In the genomic region with DNA sequence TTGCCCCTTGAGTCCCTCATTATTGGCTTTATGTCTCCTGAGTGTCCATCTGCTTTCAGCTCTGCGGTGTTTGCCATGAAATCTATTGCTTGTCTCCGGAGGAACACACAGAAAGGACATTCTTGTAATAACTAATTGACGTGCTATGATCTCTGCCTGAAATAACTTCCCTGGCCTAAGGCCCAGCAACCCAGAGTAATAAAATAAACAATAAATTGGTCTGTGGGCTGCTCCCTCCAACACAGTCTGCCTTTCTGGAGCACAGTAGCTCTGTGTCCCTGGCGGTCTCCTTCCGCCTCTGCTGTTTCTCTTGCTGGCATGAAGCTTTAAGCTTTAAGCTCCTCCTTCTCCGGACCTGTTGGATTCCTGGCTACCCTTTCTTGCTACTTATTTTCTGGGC, we compare ENCODE assay signal across 9 mouse cellular contexts. TPM values are rescaled to one million over a fixed set of nuclear protein-coding genes. Genes with fewer than 3 reads are reported as not detected.
A peak's percentile ranks its signal among the peaks of the same experiment; 100 is the strongest.
DNase-seq lines count a peak whose midpoint lies in the region; ATAC-seq lines count a peak whose summit lies in the region.
"Had no signal": no experiment of that assay in that cellular context is flagged by ENCODE, and none has a peak within 500 bp of the region (broad histone marks: within the 10 kb centered on the region; RNA-seq: fewer than 3 reads in every experiment).

No protein-coding gene starts in this region.

- no peak overlapping the region for H3K27ac ChIP-seq in neural tube, embryonic 13.5 days (replicated peaks)
- H3K27ac ChIP-seq in liver, embryonic 12.5 days, result no peak overlapping the region
- H3K27ac ChIP-seq: hindbrain, embryonic 14.5 days had no signal

- no peaks in the 10 kb centered on the region for H3K9me3 ChIP-seq in neural tube, embryonic 13.5 days
- H3K9me3 ChIP-seq in liver, embryonic 12.5 days (replicated peaks), result no peaks in the 10 kb centered on the region

- no peak for ATAC-seq in neural tube, embryonic 13.5 days (ENCODE audit: low read depth)
- no peak for ATAC-seq in liver, embryonic 12.5 days

- no peaks in the 10 kb centered on the region for H3K27me3 ChIP-seq in neural tube, embryonic 13.5 days
- peaks cover 18% of the 10 kb centered on the region for H3K27me3 ChIP-seq in liver, embryonic 12.5 days (replicated peaks)

- peak; percentile 37 to 70 for DNase-seq in adrenal gland, adult (ENCODE audit: inconsistent age in 2 of 2, low spot score in 1 of 2)
- DNase-seq in adrenal gland, postnatal 25 days, result no peak
- no peak for DNase-seq in neural tube, embryonic 10.5 days (ENCODE audit: extremely low spot score, low spot score)
- peak; percentile 29 for DNase-seq in telencephalon, adult 2 months (ENCODE audit: low read depth, low spot score)
- no peak for DNase-seq in gastrocnemius, postnatal 4 days (ENCODE audit: low spot score in 2 of 2)
- DNase-seq in gastrocnemius, postnatal 10 days, result no peak

- no peaks in the 10 kb centered on the region for H3K36me3 ChIP-seq in neural tube, embryonic 13.5 days
- H3K36me3 ChIP-seq in liver, embryonic 12.5 days, result no peaks in the 10 kb centered on the region

- 0 out of 2 replicates have a peak overlapping the region, but pooled peaks have one; percentile 6 for H3K4me2 ChIP-seq in neural tube, embryonic 13.5 days
- H3K4me2 ChIP-seq in liver, embryonic 12.5 days, result peak overlapping the region; percentile 31
- H3K4me2 ChIP-seq: hindbrain, embryonic 14.5 days had no signal

- peaks cover 39% of the 10 kb centered on the region for H3K4me1 ChIP-seq in neural tube, embryonic 13.5 days (replicated peaks)
- H3K4me1 ChIP-seq in liver, embryonic 12.5 days, result peaks cover 15% of the 10 kb centered on the region; the same call in 1 of the 2 replicates

- no peak overlapping the region for H3K9ac ChIP-seq in neural tube, embryonic 13.5 days
- no peak overlapping the region for H3K9ac ChIP-seq in liver, embryonic 12.5 days
- H3K9ac ChIP-seq: hindbrain, embryonic 14.5 days had no signal

- 56% methylated on average over 6 of the region's 6 CpGs for WGBS in neural tube, embryonic 13.5 days
- 75% methylated on average over 6 of the region's 6 CpGs for WGBS in liver, embryonic 12.5 days (ENCODE audit: insufficient replicate concordance)

- no peak overlapping the region for H3K4me3 ChIP-seq in neural tube, embryonic 13.5 days
- no peak overlapping the region for H3K4me3 ChIP-seq in liver, embryonic 12.5 days

RNA-seq across cellular contexts. Expression of a gene that starts 4.5 kb away (rescaled TPM):
- 65.6 and 72.0 TPM in 2 replicates for total RNA-seq in adrenal gland, postnatal 25 days (2021)
- polyA plus RNA-seq in neural tube, embryonic 13.5 days (2015; fragmentation: Nextera tagmentation; extraction: Ambion mirVana), result 20.1 and 20.9 TPM in 2 replicates
- 29.8 and 30.3 TPM in 2 replicates for polyA plus RNA-seq in liver, embryonic 12.5 days (2016; fragmentation: Nextera tagmentation; extraction: Ambion mirVana)
- 1 to 10 TPM; 7.0 to 7.6 TPM for total RNA-seq in gastrocnemius, postnatal 4 days (2021)
- total RNA-seq in gastrocnemius, postnatal 10 days (2021), result 1 to 10 TPM; 5.2 to 5.8 TPM

Comparison
In these comparisons a context has a peak if more than half of its experiments do, and no peak if none do; other contexts are left out.
1. DNase-seq: peak in adrenal gland, adult (2 of 2) and telencephalon, adult 2 months (single experiment); none in adrenal gland, postnatal 25 days (single experiment), neural tube, embryonic 10.5 days (single experiment), gastrocnemius, postnatal 4 days (0 of 2) and gastrocnemius, postnatal 10 days (single experiment).